Mouse (Mus musculus): ENCODE data around the gene Nod2.

Gene Nod2

DNA sequence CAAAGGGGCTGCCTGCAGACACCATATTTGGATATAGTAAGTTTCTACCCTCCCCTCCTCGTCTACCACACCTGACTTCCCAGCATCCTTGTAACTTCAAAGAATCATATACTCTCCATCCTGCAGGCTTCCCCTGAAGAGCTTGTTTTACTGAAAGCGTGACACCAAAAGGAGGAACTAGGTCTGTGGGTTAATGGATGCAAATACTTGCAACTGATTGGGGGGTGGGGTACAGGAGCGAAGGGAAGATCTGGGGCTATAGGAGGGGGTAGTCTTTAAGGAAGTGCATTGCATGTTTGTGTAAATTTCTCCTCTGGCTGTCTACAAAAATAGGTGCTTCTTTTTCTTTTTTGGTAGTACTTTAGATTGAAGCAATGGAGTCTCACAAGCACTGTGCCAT is 20.7 kb upstream of the Nod2 start:
- no peak for TF ChIP-seq GATA4 (IDR thresholded peaks at IDR 0.05; ENCODE audit: insufficient replicate concordance, low read length)

DNA sequence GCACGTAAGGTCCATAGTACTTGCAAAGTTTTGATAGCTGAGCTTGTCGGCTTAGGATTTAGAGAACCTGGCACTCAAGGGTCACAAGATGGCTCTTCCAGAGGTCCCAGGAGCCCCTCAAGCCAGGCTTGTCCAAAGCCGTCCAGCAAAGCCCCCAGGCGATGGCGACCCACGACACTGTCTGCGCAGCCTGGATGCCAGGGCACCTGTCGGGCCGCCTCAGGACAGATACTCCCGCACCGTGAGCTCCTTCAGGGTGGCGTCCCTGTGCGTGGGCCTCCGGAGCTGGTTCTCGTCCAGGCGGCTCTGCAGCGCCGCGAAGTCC is 20.2 kb upstream of the Nod2 start:
- TF ChIP-seq GATA4 (IDR thresholded peaks at IDR 0.05; ENCODE audit: insufficient replicate concordance, low read length): no peak

DNA sequence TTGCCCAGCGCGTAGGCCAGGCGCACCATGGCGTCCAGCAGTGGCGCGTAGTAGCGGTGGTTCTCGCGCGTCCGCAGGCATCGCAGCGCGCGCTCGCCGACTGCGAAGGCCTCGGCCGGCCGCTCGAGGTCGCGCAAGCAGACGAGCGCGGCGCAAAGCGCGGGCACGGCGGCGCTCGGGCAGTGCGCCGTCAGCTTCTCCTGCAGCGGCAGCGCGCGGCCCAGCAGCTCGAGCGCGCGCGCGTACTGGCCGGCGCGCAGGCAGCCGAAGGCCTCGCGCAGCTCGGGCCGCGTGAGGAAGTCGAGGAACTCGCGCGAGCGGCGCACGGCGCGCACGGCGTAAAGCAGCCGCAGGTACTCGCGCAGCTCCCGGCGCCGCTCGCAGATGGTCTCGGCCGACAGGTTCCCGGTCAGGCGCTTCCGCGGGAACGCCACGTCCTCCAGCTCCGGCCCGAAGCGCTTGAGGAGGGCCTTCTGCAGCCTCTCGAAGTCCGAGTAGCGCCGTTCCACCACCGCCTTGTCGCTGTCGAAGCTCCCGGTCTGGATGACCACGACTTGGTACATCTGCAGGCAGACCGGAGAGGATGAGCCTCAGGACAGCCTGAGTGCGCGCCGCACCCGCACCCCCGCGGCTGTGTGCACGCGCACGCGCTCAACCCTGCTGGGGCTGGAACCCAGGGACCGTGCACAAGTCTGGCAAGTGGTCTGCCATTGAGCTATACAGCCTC is 19.7 kb upstream of the Nod2 start:
- no peak for TF ChIP-seq GATA4 (IDR thresholded peaks at IDR 0.05; ENCODE audit: insufficient replicate concordance, low read length)

DNA sequence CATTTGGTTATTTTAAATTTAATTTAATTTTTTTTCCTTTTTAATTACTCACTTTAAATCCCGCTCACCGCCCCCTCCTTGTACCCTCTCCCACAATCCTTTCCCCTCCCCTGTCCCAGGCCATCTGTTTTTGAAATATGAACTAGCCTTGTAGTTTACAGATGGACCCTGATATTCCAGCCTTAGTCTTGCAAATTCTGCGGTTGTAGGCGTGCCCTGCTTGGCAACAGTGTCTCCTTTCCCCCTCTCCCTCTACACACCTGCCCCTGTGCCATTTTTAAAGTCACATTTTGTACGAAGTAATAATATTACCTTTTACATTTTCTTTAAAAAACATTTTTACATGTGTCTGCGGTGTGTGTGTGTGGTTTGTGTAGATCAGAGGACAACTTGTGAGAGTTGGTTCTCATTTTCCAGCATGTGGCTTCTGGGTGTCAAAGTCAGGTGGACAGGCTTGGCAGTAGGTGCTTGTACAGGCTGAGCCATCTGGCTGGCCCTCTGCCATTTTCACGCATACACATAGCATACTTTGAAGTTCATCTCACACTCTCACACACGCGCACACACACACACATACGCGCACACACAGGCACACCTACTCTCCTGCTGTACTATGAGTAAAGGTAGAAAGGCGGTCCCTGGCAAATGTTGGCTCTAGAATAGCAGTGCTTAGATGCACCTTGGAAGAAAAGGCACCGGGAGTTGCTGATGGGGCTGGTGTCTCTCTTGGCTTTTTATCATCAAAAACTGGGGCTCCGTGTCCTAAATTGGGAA is 18.9 kb upstream of the Nod2 start:
- TF ChIP-seq GATA4 (IDR thresholded peaks at IDR 0.05; ENCODE audit: insufficient replicate concordance, low read length): no peak

DNA sequence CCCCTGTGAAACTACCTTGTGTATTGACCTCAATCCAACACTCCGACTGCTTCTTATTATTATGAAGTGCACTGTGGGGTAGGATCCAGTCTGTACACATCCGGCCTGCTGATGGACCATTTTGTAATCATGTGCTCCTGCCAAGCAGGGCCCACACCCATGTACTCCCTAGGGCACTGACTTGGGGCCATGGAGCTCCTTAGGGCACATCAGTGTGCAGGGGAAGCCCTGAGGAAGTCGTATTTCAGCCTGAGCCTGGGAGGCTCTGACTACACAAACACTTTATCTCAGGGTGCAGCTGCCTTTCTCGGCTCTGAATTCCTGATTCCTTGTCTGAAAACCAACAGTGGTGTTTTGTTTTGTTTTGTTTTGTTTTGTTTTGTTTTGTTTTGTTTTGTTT is 16.9 kb upstream of the Nod2 start:
- TF ChIP-seq GATA4 (IDR thresholded peaks at IDR 0.05; ENCODE audit: insufficient replicate concordance, low read length): no peak; the same call in 1 of the 2 replicates

DNA sequence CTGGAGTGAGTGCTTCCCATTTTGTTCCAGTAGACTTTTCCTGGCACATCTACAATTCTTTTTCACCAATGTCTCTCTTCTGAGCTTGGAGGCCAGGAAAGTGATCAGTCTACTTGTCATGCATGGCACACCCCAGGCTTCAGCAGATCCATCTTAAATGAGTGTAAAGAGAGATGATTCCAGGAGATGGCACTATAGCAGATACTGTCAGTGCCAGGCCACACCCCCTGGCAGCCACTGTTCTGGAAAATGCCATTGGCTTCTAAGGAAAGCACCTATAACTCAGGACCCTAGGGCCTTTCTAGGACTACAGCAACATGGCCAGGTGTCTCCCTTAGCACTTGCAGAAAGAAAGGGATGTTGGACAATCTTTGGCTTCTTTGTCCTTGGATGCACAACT is 16.0 kb upstream of the Nod2 start:
- no peak for TF ChIP-seq GATA4 (IDR thresholded peaks at IDR 0.05; ENCODE audit: insufficient replicate concordance, low read length)

DNA sequence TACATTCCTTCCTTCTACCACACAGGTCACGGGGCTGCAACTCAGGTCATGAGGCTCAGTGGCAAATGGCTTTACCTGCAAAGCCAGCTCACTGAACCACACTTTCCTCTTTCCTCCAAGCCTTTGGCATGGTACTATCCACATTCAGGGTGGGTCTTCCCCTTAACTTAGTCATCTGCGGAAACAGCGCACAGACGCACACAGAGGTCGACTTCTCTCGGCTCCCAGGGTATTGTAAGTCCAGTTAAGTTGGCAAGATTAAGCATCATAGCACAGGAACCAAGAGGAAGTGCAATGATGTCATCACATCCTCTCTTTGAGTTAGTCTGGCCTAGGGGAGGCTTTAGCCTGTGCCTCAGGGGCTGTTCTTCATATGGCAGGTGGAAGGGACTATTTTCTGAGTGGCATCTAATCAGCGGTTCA is 13.8 kb upstream of the Nod2 start:
- peak; percentile 45; the same call in 1 of the 2 replicates for TF ChIP-seq GATA4 (IDR thresholded peaks at IDR 0.05; ENCODE audit: insufficient replicate concordance, low read length)

DNA sequence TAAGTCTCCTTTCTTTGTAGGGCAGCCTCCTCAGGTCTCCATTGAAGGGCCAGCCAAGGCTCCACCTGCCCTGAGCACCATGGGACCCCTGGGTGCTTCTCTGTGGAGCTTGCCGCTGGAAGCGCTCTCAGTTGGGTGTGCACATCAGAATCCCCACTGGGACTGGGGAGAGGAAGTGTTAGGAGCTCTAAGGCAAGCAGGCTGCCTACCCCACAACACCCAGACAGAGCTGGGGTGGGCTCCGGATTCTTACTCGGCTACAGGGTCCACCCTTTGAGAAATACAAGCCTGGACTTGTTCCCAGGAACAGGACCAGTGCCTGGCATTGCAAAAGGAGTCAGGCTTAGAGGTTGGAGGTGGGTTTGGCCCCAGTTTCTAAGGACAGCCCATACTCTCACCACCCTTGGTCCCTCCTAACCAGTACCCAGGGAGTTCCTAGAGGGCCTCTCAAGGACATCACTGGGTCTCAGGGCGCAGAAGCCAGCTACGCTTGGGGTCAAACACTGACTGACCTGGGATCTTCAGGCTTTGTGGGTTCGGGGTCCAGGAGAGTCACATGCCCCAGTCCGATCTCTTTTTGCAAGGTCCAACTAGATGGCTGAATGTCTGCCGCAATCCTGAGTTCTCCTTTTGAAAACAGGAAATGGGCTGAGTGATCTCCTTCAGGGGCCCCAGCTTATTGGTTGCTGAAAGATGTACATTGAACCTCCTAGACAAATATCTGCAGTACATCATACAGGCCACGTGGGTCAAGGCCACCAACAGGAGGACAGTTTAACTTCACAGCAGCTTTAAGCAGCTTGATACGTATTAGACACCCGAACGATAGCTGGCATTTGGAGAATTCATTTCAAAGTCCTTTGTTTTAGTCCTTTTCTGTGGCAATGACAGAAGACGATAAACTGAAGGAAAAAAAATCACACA is 11.4 kb upstream of the Nod2 start, which contains the start of gene Snx20:
Gene Snx20, minus strand, starts transcription at position 655 of the 924 bp plus-strand sequence.
- TF ChIP-seq GATA4 (IDR thresholded peaks at IDR 0.05; ENCODE audit: insufficient replicate concordance, low read length): no peak

DNA sequence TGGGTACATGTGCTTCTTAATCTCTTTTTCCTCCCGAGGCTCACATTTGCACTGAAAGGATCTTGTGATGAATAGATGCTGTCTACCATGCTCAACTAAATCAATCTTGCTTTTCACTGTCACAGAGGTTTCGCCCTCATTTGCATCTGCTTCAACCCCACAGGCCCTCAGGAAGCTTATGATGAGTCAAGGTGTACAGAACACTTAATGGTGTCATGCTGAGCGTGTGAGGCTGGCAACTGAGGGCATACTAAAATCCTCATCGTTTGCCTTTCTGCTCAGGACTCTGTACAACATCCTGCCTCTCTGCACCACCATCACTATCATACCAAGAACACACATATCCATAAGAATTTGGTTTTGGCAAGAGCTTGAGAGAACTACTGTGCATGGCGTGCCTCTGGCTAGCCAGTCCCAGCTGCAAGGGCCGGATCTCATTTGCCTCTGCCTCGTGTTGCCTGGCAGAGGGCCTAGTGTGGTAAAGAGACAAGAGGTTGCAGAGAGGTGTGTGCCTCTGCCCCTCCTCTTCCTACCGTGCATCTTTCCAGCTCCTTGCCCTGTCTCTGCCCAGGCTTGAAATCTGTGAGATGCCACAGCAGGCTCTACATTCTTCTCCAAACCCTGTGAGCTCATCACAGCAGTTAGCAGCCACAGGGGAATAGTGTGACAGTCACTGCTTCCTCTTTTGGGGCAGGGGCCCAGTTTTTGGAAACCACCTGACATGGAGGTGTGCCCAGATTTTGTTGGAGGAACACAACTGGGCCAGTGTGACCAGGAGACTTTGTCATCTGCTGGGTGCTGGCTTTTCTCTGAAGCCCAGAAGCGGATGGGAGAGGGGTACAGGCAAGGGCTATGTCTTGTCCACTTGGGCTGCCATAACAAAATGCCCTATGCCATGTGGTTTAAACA is 9.8 kb upstream of the Nod2 start:
- TF ChIP-seq GATA4 (IDR thresholded peaks at IDR 0.05; ENCODE audit: insufficient replicate concordance, low read length): no peak

DNA sequence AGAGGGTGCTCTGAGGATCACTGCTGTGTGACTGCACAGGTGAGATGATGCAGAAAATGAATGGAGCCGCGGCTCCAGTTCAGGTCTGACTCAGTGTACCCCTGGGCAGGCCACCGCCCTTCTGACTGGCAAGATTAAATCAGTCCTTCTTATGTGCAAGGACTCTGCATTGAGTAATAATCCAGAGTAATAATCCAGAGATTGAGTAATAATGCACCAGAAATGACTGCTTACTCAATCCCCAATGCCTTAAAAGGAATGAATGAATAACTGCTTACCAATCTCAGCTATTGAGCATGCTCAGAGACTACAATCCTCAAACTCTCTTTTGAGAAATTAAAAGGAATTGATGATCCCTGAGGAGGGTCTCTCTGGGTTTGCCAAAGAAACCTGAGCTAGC is 8.2 kb upstream of the Nod2 start:
- no peak for TF ChIP-seq GATA4 (IDR thresholded peaks at IDR 0.05; ENCODE audit: insufficient replicate concordance, low read length)

DNA sequence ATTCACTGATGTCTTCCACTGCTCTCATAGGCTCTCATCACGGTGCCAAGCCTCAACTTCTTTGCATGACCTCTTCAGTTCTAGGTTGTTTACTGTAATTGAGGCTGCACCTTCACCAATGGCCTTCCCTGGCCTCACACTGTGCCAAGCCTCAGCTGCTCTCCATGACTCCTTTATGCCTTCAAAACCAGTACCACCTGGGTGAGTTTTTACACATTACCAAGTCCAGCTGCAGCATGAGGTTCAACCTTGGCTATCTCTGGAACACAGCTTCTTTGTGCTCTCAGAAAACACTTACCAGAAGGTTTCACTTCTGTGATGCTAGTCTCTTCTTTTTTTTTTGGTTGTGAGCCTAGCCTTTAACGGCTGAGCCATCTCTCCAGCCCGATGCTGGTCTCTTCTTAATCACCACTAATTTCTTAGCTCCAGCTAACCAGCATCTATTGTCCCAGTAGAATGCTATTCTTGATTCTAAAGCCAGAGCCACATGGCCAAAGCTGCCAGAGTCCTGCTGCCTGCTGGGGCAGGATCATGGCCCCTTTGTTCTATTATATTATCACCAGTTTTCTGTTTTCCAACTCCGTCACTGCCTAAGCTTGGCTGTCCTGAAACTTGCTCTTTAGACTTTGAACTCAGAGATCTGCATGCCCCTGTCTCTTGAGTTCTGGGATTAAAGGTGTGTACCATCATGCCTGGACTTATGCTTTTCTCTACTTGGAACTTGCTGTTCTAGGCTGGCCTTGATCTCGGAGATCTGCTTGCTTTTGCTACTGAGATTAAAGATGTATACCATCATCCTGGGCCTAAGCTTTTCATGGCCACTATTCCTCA is 4.2 kb upstream of the Nod2 start:
- TF ChIP-seq GATA4 (IDR thresholded peaks at IDR 0.05; ENCODE audit: insufficient replicate concordance, low read length): no peak

DNA sequence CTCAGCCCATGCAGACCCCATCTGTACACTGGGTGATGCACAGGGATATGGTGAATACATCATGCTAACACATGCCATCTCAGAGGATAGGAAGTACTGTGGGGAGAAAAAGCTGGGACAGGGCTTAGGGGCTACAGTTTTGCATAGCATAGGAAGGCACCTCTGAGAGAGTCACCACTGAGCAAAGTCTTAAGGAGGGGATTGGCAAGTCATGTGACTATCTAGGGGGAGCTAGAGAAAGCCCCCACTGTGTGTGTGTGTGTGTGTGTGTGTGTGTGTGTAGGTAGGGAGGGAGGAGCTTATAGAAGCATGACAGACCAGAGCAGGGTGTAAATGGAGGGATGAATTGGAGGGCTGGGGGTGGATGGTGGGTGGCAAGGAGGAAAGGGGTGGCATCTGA is 1.2 kb downstream of the Nod2 start:
- TF ChIP-seq GATA4 (IDR thresholded peaks at IDR 0.05; ENCODE audit: insufficient replicate concordance, low read length): no peak

DNA sequence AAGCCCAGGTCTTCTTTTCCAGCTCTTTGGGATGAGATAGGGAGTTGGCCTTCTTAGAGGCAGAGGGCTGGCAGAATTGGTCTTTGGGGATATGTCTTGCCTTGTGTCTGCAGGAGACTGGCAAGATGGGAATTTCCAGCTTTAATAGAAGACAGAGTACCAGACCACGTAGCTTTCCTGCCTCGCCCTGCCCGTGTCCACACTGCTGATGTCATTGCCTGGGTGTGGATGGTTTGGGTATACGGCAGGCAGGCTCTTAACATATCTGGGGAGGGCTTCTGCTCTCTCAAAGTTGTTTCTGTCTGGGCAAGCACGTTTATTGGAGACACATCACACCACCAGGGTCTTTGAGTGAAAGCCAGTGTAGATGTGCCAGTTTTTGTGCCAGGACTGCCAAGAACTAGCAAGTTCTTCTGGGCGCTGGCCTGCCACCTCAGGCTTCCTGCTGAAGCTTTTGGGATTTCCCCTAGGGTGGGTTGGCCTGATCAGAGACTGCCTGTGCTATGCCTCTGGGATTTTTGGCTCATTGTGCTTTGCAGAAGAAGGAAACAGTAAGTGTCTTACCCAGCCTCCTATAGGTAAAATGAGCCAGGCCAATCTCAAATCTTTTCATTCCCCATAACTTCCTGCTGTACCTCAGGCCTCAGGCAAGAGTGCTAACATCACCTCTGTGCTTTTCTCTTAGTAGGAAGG is 3.0 kb downstream of the Nod2 start:
- TF ChIP-seq GATA4 (IDR thresholded peaks at IDR 0.05; ENCODE audit: insufficient replicate concordance, low read length): no peak
